Mouse (Mus musculus) neutrophil, adult 5-6 weeks (primary cell): ENCODE data around the gene Kifc3. TPM values are rescaled to one million over a fixed set of nuclear protein-coding genes. Genes with fewer than 3 reads are reported as not detected.
"Not testable (repeated sequence)": the region's sequence is repeated elsewhere in the genome, so short reads cannot be mapped to it uniquely, and the experiment has no call there.

ENCODE experiments used
- ATAC-seq: fragments of 151-379, 151-347 bp; 2 replicates; pipeline ENCODE4 v1.8.0; 2017; ENCODE audit warnings: mild to moderate bottlenecking, moderate TSS enrichment; ENCODE audit not compliant: insufficient number of reproducible peaks, poor library complexity, low FRiP score, severe bottlenecking; ENCODE audit errors: extremely low read depth
- total RNA-seq: library from RNA; stranded (forward); fragments of 200-1000 nt; gene quantifications from 2 replicates; pipeline ENCODE4 v1.2.3, GENCODE M21; 2017

Kifc3 gene
- total RNA-seq, 1 experiment from 2014 or later = 1.2 TPM

DNA sequence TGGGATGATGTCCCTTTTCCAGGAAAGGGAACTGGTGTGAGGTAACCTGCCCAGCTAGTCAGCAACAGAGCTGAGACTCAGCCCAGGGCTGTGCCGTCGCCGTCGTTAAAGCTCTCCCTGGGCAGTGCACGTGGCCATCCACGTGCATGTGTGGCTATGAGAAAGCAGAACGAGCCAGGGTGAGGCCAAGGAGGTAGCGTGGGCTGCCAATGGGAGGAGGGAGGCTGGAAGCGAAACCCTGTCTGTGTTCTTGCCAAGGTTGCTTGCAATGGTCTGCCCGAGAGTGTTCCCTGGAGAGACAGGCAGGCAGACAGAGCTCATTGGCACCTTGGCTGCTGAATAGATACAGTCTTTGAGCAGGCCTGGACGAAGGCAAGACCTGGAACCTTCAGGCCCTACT, 36.7 kb downstream of the Kifc3 start:
- ATAC-seq = no peak

DNA sequence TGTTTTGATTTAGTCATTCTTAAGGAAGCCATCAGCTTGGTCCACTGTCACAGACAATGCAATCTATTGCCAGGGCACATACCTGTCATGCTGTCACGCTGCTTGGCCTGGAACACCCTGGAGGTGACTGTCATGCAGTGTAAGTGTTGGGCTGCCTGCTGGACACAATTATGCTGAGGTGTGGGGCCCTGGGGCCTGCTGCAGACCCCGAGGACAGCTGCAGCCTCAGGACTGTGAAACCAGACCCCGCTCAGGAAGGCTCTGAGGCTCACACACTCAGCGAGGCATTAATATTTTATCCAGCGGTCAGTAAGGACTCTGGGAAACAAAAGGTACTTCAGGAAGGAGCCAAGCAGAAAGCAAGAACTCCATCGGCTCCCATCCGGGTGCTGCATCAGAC, 38.1 kb downstream of the Kifc3 start:
- no peak for ATAC-seq

DNA sequence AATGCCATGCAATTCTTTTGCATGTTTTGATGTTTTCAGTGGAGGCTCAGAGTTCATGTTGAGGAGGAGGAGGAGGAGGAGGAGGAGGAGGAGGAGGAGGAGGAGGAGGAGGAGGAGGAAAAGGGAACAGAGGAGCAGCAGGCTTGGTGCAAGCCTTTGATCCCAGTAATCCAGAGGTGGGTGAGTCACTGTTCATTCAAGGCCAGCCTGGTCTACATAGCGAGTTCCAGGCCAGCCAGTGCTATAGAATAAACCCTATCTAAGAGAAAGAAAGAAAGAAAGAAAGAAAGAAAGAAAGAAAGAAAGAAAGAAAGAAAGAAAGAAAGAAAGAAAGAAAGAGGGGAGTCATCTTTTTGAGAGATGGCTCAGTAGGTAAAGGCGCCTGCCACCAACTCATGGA, 38.6 kb downstream of the Kifc3 start:
- not testable (repeated sequence) for ATAC-seq

DNA sequence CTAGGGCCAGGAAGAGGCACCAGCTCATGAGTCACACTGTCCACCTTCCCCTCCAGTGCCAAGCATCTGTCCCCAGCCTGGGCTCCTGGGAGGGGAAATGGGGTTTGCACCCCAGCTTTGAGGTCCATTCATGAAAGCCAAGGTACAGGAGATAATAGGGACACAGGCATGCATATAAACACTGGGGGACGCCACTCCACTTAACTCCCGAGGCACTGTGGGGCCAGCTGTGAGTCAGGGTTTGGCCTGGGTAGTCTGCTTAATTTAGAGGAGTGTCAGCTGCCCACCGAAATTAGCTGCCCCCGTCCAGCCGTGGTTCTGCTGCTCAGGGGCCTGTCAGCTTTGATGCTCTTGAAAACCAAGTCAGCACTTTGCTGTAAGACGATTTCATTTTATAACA, 39.8 kb downstream of the Kifc3 start:
- no peak for ATAC-seq

DNA sequence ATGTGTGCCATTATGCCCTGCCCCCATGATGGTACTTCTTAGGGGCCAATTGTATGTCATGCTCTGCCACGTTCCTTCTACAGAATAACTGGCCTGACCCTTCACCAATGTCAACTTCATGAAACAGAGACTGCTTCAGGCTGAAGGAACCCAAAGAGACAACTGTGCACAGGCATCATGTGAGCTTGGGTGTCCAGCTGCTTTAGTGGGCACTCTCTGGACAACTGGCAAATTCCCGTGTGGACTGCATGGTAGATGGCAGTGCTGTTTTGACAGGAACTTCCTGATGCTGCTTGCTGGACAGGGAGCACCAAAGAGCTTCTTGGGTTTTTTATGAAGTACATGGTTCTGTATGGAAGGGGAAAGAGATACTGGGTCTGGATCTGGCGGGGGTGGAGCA, 43.3 kb downstream of the Kifc3 start:
- no peak for ATAC-seq

DNA sequence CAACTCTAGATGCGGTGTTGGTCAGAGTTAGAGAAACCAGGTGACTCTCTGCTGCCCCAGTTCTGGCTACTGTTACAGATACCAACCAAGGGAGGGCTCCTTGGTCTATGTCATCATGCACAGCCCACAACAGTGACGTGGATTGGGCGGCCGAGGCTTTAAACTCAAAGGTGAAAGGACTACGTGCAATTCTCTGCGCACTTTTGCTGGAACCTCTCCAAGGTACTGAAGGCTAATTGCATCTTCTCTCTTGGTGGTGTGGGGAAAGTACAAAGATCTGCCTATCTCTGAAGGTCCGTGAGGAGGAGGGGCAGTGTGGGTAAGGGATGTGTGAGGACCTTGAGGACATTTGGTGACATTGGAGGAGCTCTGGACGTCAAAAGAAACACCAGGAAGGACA, 44.0 kb downstream of the Kifc3 start:
- ATAC-seq = no peak

DNA sequence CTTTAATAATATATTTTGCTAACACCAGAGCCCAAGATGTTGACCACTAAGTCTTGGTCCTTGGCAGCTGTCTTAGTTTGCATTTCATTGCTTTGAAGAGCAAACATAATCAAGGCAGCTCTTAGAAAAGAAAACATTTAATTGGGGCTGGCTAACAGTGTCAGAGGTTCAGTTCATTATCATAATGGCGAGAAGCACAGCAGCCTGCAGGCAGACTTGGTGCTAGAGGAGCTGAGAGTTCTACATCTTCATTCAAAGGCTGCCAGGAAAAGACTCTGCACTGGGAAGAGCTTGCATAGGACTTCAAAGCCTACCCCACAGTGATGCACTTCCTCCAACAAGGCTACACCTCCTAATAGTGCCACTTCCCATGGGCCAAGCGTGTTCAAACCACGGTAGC, 45.5 kb downstream of the Kifc3 start:
- no peak for ATAC-seq

DNA sequence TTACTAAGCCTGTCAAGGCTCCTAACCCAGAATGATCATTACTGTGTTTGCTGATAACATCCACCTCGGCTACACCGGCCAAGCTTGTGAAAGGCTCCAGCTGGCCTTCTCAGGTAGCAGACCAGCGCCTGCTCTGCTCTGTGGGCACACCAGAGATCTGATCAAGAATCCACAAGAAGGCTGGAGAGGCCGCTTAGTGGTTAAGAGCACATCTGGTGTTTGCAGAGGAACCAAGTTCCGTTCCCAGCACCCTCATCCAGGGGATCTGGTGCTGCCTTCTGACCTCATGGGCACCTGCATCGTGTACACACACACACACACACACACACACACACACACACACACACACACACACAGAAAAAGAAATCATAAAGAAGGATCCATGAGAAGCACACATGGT, 46.5 kb downstream of the Kifc3 start:
- no peak for ATAC-seq

DNA sequence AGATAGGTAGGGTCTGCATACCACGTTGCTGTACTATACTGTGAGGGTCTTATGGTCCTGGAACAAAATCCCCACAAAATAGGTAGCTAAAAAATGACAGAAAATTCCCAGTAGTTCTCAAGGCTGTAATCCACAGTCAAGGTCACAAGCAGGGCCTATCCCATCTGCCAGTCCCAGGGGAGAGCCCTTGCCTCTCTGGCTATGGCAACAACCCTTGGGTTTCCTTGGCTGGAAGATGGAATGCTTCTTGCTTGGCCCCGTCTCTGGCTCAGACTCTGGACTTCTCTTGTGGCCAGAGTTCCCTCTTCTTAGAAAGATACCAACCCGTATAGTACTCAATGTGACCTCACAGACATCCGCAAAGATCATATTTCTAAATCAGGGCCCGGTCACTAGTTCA, 47.3 kb downstream of the Kifc3 start:
- no peak for ATAC-seq

DNA sequence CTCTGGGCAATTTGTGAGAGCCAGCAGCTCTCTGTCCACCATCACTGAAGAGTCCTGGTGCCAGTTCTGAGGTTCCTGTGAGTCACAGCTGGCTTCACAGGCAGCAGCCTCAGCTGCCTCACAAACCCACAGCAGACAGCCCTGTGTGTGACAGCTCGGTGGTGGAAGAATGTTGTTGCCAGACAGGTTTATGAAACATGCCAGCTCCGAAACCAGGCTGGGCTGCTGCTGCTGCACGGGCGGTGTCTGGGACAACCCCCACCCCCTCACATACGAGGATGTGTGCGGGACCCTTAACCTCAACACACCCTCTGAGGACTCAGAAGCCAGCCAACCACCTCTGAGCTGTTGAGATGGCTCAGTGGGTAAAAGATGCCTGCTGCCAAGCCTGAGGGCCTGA, 48.0 kb downstream of the Kifc3 start:
- no peak for ATAC-seq

DNA sequence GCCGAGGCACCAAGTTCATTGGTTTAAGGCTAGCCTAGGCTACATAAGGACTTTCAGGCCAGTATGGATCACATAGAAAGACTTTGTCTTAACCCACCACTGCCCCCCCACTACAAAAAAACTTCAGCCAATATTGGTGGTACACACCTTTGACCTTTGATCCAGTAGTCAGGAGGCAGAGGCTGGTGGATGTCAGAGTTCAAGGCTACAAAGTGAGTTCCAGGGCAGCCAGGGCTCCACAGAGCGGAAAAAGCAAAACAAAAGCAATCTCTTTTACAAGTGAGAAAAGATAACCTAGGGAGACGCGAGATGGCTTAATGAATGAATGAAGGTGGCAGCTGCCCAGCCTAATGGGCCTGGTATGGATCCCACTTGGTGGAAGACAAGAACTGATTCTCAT, 48.6 kb downstream of the Kifc3 start:
- no peak for ATAC-seq

DNA sequence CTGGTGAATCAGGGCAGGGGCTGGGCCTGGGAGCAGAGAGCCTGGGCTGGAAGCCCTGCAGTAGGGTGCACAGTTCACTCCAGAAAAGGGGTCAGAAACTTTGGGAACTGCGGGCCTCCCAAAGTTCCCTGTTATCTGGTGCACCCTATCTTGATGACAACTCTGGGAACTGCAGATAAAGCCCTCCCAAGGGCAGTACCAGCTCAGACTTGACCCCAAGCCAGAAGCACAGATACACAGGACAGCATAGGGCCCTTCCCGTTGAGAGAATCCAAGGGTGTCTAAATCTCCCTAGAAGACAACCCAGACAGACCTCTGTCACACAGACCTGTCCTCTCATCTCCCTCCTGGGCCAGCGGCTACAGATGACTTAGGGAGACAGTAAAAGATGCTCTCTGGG, 52.0 kb downstream of the Kifc3 start:
- ATAC-seq = no peak

DNA sequence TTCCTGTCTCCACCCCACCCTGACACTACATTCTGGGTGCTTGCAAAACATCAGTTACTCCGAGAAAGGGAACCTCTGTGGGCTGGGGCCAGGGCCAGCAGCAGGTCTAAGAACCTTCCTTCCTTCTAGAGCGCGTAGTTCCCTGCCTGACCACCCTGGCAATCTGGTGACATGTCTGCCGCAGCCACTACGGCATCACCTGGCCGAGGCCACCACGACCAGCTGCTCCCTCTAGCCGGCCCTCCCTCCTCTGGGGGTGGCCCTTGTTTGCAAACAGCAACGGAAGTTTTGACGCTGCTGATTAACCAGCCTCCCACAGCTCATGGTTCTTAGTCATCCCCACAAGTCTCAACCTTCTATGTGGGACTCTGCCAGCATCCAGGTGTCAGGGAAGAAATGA, 53.2 kb downstream of the Kifc3 start:
- no peak for ATAC-seq

DNA sequence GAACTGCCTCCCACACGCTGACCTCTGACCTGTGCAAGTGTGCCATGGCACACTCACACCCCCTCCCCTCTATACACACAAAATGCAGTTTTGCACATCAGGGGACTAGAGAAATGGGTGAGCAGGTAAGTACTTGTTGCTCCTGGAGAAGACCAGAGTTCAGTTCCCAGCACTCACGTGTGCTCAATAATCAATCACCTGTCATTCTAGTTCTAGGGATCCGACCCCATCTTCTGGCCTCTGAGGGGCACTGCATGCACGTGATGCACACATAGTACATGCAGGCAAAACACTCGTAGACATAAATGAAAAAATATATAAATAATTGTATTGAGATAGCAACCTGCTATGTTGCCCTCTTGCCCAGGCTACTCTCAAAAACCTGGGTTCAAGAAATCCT, 55.8 kb downstream of the Kifc3 start:
- ATAC-seq = no peak

DNA sequence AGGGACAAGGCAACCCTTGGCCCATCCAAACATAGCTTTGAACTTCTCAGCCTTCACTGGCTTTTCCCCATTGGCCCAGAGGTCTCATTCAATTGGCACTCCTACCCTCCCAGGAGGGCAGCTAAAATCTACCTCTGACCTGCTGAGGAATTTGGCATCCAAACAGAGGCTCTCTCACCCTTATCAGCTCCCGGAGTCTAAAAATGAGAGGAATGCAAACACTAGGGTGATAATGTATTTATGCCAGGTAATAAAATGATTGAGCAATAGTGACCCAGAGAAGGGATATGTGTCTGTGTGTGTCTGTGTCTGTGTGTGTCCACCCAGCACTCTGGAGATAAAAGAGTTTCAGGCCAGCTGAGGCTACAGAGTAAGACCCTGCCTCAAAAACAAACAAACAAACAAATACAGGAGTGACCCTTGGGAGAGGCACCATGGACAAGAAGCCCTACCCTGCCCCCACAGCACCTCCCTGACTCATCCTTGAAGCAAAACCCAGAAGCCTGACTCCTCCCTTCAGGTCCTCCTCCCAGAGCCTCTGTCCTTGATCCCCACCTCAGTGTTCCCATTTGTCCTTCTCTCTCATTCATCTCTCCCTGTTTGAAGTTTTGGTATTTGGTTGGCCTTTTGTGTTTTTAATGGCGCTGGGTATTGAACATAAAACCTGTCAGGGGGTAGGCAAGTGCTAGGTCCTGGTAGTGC, 56.4 kb downstream of the Kifc3 start:
- no peak for ATAC-seq

DNA sequence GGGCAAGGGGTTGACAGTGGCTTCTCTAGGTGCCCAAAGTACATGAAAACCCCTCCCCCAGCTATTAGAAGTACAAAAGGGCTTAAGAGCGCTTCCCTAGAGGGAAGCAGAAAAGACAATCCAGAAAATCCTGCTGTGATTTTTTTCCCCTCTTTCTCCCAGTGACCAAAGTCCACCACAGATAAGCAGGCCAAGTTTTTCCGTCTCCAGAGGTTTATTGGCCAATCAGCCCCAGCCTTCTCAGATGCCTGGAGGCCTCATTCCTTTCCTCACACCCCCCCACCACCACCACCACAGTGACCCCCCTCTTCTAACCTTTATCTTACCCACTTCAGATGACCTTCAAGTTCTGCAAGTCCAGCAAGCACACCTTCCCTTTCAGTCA, 58.0 kb downstream of the Kifc3 start:
- ATAC-seq = no peak

DNA sequence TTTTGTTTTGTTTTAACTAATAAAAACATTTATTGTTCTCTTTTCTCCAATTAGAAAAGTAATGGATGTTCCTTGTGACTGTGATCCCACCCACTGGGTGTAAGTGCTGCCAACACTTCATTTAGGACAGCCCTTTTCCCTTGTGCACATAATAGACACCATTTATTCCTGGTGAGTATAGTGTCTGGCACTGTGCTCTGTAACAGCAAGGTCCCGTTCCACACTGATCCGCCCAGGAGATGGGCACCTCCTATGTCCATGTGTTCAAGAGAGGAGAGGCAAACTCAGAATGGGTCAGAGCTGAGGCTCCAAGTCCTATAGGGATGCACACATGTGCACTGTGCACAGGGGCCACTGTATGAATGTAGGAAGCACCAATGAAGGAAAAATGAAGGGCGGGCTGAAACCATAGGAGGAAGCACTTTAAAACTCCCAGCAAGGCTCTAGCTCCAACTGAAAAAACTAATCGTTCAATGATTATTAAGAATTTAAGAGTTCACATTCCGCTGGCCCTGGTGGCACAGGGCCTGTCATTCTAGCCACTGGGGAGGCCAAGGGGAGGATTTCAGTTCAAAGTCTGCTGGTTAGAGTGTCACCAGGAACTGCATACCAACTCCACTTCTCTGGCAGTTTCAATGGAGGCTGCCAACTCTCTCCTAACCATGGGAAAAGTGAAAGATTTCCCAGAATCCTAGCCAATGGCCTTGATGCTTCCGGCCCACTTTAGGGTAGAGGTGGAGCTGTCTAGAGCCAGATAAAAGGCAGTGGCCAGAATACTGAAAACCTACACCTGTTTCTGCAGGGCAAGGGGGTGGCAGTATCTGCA, 58.6 kb downstream of the Kifc3 start:
- ATAC-seq = no peak

DNA sequence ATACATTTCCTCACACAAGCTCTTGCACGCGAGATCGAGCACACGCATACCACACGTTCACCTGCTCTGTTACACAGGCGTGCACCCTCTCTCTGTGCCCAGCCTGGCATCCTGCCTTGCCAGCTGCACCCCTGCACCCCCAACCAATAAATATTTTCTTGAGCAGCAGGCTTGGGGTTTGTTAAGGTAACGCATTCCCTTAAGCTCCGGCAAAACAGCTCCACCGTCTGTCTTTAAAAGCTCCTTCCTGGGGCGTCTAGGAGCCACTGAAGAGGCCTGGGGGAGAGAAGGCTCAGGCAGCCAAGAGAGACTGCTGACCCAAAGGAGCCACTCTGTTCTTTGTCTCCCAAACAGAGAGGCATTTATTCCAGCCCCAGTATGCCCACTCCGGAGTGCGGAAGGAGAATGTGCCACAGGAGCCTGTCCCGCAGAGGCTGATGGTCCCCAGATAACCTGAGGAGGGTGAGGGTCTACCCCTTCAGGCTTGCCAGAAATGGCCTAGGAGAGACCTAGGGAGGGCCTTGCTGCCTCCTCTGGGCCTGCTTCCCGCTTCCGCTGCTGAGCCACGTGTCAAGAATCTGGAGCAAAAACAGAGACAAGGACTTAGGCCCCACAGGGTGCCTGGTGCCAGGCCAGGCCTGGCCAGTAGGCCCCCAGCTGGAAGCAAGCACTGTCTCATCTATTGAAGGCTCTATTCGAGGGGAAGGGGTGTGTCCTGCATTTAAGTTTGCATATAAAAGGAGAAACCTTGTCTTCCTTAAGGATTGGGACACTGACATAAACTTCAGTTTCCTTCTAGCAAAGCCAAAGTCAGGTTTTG, 59.4 kb downstream of the Kifc3 start:
- ATAC-seq = no peak

DNA sequence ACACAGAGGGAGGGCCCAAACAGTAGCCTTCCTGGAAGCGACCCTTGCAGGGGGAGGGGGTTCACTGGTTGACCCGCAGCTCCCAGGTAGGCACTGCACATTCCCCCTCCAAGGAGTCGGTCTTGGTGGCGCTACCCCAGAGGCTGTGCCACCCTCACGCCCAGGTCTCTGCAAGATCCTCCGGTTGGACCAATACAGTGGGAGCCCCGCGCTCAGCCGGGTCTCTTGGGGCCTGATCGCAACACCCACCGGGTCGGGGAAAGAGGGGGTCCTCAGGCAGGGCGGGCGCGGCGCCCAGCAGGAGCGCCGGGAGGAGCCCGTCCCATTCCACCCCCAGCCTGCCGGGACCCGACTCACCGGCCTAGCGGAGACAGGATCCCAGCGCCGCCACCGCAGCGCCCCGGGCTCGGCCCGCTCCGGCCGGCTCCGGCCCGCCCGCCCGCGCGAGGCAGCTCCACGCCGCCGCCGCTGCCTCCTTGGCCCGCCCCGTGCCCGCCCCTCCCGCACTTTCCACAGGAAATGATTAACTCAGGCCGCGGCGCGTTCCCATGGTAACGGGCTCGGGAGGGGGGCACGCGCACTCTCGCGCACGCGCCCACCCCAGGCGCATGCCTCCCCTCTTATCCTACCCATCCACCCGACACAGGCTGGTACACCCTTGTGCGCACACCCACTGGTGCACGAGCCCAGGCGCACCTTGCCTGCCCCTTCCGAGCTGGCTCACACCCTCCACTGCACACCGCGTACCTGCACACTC, 60.4 kb downstream of the Kifc3 start:
- no peak; the same call in 1 of the 2 replicates for ATAC-seq
